Mouse (Mus musculus) ZHBTc4 (cell line): ENCODE data around the gene Tnp2.

ENCODE experiments used
- DNase-seq: peaks from one replicate; pipeline ENCODE4 v3.0.0-alpha.2; 2011; ENCODE audit warnings: low read depth, low spot score

Tnp2 gene

GRCm38 (mm10) chr16:10788866-10789265, 406 bp upstream of the Tnp2 start:
- DNase-seq: no peak

DNA sequence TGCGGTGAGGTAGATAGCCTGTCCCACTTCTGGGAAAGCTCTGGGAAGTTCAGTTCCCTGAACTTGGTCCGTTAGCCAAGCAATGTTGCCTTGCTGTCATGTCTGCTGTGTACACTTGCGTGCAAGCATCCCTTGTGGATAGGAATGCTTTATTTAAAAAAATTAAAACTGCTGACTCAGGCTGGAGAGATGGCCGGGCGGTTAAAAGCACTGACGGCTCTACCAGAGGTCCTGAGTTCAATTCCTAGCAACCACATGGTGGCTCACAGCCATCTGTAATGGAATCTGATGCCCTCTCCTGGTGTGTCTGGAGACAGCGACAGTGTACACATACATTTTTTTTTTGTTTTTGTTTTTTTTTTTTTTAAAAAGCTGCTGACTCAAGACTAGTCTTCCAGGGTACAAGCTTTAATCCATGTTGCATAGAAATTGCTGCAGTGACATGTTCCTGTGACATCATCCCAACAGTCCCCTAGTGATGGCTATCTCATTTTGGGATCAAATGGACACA, 857 bp downstream of the Tnp2 start:
- DNase-seq: no peak

DNA sequence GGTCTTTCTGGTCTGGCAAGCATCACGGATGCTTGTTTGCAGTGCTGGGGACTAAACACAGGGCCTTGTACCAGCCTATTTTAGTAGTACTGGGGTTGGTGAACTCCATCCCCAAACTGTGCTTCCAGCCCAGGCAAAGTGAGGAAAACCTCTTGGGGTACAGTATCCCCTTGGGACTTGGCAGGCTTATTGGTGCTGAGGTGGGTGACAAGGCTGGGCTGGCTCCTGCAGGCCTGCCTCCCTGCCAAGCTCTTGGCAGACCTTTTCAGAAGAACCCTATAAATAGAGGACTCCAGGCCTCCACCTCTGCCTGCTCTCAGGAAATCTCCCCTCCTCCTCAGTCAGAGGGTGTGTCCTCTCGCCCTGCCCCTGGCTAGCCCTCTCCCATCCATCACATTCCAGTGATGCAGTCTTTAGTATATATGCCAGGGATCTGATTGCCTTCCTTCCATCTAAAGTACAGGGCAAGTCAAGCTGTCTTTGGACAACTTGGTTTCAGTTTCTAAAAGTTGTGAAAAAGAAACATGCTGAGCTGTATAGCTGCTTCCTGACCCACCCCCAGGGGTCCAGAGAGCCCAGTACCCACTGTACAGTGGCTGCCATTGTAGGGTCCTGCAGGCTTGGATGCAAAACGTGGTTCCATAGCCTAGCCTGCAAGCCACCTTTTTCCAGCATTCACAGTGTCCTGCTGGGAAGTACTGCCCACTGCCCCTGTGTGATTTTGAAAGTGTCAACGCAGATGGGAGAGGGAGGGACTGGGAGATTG, 1.5 kb downstream of the Tnp2 start:
- no peak for DNase-seq

DNA sequence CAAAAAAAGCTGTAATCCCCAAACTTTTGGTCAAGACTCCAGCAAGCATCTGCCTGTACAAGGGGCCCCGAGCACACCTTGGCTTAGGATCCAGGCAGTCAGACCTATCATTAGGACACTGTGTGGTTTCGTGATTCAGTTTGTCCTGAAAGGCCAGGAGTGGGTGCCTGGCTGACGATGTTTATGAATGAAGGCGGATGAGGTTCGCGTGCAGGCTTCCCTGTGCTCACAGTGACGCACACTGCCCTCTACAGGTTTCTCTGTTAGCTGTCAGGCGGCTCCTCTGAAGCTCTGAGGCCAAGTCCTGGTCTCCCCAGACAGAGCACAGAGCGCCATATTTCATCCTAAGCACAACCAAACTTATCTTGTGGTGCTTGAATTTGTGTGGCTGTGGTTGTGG, 2.2 kb downstream of the Tnp2 start:
- DNase-seq: peak; percentile 92

DNA sequence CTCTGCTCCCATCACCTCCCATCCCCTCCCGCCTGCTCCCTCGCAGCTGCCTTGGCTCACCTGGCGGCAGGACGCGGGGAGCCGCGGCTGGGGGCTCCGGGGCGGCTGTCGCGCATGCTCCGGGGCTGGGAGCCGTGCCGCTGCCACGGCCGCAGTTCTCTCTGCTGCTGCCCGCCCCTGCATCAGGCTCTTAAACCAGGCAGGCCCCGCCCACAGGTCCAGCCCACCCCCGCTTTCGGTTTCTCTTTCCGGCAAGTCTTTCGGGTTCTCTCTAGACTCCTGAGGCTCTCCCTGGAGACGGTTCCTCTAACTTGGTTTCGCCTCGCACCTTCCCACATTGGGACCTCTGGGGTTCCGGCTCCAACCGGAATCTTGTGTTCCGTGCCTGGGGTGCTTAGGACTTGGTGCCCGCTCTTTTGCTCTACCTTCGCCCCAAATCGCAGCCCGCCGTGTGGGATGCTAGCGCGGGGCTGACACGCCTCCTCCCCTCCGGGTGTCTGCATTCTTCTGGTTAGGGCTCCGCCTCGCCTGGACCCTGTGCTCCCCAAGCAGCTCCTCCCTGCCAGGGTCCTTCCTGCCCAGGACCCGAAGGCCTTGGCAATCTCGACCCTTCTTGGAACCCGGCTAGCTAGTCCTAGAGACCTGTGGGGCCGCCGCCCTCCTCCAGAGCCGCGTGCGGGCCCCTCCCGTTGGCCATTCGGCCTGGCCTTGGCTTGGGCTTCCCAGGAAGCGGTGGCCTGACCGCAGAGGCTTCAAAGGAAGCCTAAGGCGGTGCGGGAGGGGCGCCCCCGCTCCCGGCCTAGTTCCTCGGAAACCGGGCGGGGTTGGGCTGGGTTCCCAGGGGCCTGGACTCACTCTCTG, 2.9 kb downstream of the Tnp2 start, which contains the start of gene Socs1:
Gene Socs1, minus strand, starts transcription at position 166 of the 861 bp plus-strand sequence.
- DNase-seq: peak; percentile 94

- peak; percentile 94 for DNase-seq
Observed at GRCm38 (mm10) chr16:10784793-10785370, 3.6 kb downstream of the Tnp2 start.

GRCm38 (mm10) chr16:10783883-10784792, 4.3 kb downstream of the Tnp2 start:
- peak; percentile 58 for DNase-seq

DNA sequence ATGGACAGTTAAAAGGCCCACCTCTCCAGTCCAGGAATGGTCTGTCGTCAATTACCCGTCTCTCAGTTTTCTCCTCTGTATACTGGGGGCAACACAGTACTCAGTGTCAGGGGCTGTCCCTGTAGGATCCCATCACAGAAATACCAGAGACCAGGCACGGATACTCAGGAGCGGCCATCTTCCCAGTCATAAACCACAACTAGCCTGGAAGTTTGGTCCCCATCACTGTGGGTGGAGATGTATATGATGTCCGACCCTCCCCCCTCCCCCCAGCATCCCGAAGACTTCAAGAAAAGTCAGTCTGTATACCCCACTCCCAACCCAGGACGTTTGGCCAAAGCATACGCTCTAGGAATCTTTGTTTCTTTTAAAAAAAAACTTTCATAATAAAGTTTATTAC, 5.0 kb downstream of the Tnp2 start:
- DNase-seq: no peak

- no peak for DNase-seq
Observed at GRCm38 (mm10) chr16:10783152-10783434, 5.4 kb downstream of the Tnp2 start.

- no peak for DNase-seq
Observed at GRCm38 (mm10) chr16:10782377-10783151, 5.9 kb downstream of the Tnp2 start.

DNA sequence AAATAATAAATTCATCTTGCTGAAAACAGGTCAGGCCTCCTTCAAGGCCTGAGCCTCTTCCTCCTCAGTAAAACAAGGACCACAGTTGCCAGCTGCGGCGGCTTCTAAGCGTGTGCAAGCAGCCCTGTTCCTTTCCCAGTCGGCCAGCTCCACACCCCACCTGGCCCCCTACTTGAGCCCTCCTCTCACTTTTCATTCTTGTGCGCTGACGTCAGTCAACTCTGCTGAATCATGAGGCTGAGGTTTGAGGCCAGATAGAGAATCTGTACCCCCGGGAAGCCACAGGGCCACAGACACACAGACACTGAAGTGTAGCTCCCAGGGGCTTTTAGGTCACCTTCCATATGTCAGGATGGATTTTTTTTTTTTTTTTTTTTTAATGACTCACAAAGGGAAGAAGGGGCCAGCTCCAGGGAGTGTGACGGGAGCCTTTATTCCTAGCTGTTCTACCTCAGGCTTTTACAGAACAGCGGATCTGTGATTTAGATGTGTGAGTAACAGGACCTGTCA, 6.5 kb downstream of the Tnp2 start:
- no peak for DNase-seq

- DNase-seq: no peak
Observed at GRCm38 (mm10) chr16:10780631-10781120, 7.8 kb downstream of the Tnp2 start.

- DNase-seq: no peak
Observed at GRCm38 (mm10) chr16:10777579-10778160, 10.8 kb downstream of the Tnp2 start.

GRCm38 (mm10) chr16:10776322-10776721, 12.1 kb downstream of the Tnp2 start:
- no peak for DNase-seq

DNA sequence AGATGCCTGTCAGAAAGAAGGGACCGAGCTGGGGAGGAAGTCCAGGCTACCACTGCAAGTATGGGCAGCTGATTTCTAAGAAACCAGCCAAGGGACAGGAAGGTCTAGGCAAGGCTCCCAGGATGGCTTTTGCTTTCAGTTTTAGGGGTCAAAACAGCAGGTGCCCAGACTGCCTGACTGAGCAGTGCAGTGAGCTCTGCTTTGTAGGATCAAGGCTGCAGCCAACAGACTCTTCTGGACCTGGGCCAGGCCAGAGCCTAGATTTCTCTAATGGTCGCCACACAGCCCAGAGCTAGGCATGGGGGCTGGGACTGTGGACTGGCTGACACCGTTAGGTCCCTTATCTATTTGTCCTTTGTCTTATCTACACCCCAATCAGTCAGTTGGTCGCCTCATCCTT, 13.7 kb downstream of the Tnp2 start:
- no peak for DNase-seq

GRCm38 (mm10) chr16:10773543-10773942, 14.9 kb downstream of the Tnp2 start:
- no peak for DNase-seq

DNA sequence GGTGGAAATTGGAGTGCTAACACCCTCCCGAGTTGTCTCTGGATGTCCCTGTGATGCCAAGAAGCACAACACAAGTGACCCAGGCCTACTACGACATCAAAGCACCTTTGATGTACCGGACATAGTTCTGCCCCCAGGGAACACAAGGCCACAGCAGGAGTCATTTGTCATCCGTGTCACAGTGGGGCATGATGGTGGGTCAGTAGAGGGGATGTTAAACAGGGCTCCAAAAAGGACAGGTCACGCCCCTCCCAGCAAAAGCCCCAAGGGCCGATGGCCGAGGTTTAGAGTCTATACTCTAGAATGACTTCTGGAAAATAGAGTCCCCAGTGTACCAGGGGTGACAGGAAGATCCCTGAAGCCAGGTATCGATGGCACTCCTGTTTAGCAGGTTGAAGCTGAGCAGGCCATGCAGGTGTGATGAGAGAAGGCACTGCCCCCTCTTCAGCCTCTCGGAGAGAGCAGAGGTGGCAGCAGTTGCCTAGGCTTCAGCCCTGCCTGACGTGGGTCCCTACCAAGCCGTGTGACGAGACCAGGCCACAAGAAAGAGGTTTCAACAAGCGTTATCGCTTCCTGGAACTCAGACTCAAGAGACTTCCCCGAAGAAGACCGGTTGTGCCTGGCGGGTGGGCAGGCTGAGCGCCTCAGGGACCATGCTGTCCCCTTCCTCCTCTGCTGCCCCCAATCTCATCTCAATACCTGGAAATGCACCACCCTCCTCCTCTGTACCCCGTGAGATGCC, 16.5 kb downstream of the Tnp2 start:
- DNase-seq: no peak

GRCm38 (mm10) chr16:10770531-10771325, 17.7 kb downstream of the Tnp2 start:
- peak; percentile 42 for DNase-seq
